Mouse (Mus musculus) forelimb bud, embryonic 11.5 days (tissue): Measurements from ENCODE around the gene Tmem209.

ENCODE experiments used
- DNase-seq: peaks from one replicate; pipeline ENCODE4 v3.0.0-alpha.2; 2012; ENCODE audit warnings: low read depth, low spot score

Gene Tmem209

DNA sequence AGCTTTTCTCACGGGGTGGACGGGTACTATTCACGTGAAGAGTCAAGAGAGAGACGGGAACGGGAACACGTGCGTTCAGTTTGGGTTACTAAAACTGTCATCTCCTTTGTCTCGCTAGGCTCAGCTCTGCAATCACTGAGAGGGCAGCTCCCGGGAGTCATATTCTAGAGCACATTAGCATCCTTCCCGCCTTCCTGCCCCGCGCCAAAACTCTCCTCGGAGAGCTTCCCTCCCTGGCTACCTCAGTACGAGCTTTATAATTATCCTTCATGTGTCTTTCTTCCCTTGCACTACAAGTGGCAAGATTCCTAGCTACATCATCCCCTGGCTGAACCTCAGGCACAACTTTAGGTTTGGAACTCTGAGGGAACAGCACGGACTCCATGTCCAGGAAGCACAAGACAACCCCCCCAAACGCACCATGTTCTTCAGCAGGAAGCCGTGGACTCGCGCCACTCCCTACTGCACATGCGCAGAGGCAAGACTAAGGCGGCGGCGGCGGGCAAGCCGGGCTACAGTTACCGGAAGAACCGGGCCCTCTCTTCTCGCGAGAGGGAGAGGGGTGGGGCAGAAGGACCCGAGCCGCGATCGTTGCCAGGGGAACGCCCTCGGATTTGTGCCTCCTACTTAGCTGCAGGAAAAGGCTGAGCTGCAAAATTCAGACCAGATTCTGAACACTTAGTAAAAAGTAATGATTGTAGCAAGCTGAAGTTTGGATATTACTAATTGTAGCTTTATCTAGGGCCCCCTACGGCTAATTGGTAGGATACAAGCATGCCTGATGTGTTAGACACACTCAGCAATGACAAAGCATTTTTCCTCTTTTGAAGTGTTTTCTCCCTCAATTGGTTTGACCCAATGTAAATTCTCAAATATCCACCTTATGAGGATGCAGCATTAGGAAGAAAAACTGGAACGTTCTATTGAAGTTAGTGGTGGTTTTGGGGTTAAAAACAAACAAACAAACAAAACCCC is at the start of gene Tmem209, which contains the start of gene Ssmem1:
Tmem209 (minus strand) TSS at position 519 of the 975 bp plus-strand sequence.
Ssmem1 (plus strand) TSS at position 585 of the 975 bp plus-strand sequence.
- DNase-seq = peak; percentile 98

DNA sequence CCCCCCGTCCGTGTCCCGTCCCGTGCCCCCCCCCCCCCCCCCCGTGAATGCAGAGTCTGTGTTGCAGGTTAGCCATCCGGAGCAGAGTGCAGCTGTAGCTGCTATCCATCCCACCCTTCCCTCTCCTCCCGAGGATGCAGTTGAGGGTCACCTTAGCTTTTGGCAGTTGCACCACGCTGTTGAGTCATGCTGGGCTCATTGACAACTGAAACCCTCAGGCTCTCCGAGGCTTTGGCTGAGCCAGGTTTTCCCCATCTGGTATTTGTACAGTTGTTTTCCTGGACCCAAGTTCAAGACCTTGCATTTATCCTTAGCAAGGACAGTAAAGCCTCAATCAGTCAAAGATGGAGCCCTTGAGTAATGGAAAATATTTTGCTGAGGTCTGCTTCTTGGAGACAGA is 46.5 kb upstream of the Tmem209 start:
- no peak for DNase-seq

DNA sequence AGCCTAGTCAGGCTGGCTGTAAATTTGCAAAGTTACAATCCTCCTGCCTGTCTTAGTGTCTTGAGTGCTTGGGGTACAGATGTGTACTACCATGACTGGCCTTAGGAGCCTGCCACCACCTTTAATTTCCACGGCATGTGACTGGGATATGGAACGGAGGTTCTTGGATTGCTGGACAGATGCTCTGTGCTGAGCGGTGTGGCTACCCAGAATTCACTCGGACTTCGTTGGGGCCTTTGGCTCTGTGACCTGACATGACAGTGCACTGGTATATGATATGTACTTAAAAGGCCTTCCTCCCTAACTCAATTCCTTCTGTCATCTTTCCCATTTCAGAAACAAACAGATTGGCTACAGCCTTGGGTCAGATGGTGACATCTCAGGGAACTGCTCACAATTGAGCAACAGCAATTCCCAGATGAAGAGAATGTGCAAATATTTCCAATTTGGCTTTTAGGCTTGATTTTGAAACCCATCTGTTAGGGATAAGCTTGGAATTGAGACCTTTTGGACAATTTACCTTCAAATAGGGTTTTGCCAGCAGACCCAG is 45.1 kb upstream of the Tmem209 start:
- no peak for DNase-seq

DNA sequence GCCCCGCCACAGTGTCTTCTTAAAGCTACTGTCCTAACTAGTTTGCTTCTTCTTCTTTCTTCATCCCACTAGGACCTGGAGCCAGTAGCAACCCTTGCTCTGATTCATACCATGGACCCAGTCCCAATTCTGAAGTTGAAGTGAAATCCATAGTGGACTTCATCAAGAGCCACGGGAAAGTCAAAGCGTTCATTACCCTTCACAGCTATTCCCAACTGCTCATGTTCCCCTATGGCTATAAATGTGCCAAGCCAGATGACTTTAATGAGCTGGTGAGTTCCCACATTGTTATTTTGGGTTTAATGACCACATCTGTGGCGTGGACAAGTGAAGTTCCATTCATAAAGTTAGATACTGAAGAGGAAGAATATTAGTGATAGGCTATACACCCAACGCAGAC is 44.5 kb upstream of the Tmem209 start:
- DNase-seq = peak; percentile 59

DNA sequence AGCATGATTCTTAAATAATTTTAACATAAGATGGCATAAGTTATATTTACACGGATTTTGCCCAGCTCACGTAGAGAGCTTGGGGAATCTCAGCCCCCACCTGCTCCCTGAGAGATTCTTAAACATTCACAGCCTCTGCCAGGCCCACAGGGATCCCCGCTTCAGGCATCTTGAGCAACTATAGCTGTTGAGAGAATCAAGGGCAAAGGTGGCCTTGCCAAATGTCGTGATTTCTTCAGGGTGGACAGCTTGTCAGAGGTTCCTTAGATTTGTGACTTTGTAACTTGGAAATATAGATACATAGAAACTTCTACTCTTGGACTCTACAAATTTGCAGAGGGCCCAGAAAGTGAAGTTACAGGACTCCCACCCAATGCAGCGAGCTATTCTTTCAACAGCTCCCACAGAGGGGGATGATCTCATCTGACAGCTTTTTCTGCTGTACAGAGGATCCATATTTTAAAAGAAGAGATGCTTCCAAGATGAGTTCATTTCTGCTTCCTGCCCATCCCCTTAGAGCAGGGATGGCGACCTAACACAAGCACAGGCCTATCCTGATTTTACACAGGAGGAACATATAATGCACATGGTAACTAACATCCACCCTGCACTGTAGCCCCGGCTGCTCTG is 43.9 kb upstream of the Tmem209 start:
- no peak for DNase-seq

DNA sequence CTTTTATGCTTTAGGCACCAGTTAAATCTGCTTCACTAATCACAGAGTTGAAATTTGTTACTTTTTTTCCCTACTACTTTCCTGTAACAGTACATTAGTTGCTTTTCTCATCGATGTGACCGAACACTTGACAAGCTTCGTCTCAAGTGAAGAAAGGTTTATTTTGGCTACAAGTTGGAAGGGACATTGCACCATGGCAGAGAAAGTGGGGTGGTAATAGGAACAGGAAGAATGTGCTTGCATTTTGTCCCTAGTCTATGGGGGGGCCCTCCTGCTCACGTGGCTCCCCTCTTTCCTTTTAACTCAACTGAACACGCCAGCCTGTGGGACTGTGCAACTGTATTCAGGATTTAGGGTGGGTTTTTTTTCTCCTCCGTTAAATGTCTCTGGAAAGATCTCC is 43.0 kb upstream of the Tmem209 start:
- no peak for DNase-seq

DNA sequence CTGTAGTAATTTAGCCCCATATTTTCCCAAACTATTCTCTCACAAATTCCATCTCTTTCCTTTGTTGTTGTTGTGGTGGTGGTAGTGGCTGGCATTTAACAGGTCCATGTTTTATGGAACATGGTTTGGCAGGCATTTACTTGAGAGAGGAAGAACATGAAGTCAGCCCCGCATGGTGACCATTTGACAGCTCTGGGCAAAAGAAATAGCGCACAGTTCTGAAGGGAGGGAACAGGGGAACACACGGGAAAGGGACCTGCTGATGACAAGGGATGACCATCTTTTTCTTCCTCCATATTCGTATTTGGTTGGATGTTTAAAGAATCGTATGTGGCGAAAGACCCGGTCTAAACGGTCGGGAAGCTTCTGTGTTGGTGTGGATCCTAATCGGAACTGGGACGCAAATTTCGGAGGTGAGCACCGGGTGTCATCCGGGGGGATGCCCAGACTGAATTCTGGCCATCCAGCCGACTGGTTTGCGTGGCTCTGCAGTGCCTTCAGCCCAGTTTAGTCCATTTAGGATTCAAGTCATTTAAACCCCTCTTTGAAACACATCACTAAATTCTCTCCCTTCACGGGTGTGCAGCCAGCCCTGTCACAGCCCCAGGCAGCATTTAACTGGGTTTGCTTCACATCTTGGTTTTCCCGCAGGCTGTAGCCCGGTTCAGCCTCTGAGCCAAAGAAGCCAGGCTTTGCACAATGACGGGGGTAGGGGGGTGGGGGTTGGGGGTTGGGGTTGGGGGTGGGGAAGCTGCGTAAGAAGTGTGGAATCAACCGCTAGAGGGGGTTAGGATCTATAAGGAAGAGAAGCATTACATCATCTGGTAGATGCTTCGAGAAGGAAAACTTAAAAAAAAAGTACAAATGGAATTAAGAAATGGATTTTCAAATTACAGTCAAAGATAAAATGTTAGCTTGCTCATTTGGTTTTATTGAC is 42.3 kb upstream of the Tmem209 start:
- peak; percentile 58 for DNase-seq

DNA sequence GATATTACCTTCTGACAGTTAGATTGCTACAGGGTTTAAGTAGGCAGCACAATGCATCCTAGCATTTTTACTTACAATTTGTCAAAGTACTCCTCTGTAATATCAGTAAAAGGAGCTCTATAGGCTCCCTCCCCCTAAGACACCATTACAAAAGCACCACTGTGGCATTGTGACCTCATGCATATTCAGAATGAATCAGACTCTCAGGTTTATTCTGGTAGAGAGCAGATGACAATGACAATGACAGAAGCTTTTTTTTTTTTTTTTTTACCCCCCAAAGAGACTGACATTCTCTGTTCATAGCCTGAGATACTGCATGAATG is 41.6 kb upstream of the Tmem209 start:
- no peak for DNase-seq

DNA sequence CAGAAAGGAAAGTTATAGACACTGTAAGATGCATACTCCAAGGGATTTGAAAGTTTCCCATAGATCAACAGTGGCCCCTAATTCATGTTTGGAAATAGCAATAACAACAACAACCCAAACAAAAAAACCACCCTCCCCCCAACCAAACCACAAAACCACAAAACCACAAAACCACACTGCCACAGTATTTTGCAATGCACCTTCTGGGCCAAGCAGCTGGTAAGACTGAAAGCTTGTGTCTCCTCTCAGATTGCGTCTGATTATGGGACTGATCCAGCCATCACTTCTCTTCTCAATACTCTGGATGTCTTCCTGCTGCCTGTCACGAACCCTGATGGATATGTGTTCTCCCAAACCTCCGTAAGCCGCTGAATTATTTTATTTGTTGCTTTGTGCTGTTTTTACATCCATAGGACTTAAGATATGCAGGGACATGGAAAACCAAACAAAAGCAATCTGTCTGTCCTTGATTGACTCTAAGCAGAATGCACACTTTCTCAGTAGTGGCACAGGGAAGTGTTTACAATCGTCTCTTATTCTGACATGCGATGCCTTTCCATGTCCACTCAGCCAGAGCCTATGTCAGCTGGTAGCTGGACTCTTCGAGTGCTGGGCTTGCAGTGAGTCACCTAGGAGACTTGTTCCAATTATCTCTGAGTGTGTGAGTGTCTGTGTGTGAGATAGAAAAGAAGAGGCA is 41.1 kb upstream of the Tmem209 start:
- DNase-seq = no peak

DNA sequence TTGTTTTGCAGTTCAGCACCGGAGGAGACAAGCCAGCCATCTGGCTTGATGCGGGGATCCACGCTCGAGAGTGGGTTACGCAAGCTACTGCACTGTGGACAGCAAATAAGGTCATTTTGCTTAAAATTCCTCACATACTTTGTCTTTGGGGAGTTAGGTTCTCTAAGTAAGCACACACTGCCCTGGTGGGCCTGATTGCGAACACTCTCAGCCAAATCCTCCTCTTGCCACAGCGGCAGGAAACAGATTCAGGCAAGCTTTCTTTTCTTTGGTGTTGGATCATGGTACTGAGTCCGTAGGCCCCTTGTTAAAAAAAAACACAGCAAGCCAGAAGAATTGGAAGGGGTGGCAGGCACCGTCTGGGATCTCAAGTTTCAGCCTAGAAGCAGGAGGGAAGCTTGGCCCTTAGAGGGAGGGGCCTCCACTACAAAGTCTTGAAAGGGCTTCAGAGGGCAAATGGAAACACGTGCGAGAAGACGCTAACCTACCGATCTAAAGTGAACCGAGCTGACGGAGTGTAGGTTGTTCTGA is 39.7 kb upstream of the Tmem209 start:
- peak; percentile 91 for DNase-seq

DNA sequence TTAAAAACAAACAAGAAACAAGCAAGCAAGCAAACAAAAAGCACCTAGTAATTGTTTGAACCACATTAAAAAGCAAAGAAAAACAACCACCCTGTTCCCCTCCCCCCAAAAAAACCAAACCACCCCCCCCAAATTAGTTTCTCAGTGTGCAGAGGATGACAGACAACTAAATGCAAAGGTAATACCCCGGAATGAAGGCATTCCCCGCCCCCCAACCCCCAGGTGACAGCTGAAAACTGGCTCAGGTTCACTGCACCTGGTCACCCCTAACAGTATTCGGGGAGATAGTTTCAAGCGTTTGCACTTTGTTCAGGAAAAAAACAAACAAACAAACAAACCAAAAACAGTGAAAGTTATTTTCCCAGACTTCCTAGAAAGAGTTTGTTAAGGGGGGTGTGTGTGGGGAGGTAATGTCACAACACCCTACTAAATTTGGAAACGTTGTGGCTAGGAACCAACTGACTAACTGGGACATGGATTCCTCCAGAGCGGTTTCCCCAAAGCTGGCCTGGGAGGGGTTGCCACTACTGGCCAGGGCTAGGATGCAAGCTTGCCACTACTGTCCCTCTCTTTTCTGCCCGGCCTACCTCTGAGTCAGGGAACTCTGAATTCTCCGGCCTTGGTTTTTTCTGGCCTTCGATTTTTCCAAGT is 38.2 kb upstream of the Tmem209 start:
- DNase-seq = no peak

DNA sequence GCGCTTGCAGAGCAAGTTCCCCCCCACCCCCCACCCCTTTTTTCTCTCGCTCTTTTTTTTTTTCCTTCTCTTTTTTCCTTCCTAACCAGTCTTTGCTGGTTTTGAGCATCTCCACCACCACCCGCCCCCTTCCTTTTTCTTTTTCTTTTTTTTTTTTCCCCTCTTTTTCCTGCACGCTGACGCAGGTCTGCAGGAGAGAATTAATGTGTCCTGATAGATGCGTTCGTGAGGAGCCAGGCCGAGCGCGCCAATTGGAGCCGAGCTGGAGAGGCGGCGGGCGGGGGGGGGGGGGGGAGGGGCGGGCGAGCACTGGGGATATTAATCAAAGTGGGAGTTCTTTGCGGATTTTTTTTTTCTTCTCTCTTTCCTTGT is 37.7 kb upstream of the Tmem209 start:
- DNase-seq = peak; percentile 66

DNA sequence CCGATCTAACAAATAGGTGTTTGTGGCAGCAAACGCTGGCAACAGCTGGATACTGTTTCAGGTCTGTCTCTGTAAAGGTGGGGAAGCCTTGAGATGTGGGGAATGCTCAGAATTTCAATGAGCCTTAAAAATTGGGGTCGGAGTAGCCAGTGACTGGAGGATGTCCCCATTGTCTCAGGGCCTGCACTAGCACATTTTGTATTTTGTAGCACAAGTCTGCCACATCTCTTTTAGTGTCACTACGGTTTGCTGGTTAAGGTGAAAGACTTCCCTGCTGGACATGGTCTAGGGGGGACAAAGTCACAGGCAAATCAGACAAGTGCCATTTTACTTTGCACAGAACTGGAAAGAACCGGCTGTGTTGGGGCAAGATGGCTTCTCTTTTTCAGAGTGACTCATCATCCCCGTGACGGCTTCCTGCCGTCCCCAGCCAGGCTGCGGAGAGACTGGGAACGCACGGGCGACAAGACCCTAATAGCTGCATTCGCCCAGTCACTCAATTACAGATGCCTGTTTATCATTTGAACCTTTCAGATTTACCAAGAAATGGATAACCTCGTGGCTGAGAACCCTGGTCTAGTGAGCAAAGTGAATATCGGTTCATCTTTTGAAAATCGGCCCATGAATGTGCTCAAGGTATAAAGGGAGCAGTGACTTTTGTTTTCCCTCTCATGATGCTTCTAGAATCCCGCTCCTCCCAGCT is 37.1 kb upstream of the Tmem209 start:
- peak; percentile 59 for DNase-seq

DNA sequence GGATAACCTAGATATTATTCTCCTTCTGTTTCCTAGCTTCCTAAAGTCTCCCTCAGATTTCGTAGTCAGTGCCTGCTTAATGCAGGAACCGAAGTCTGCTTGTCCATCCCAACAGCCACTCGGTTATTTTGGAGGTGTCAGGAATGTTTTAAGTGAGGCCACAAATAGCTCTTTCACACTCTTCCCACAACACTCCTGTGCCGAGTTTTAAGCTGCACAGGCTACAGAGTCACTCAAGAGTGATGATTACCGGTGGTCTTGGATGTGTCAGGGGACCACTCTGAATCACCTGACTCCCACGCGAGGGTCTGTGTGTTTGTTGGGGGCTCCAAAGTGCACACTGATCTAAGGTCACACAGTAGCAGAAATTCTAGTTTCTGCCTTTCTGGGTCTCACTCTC is 36.1 kb upstream of the Tmem209 start:
- no peak for DNase-seq

DNA sequence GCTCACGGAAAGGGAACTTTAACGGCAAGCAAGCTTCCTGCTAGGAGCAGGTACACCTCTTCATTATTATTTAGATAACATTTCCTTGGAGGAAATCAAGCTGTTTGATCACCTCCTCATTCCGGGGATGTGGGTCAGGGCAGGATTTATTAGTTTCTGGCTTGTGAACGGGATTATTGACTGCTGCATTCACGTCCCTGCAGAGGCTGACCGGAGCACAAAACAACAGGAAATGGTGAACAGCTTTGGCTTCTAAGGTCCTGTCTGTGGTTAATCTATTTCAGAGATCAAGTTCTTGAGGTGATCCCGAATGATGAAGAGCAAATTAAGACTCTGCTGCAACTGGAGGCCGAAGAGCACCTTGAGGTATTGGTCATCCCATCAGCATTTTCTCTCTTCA is 34.3 kb upstream of the Tmem209 start:
- DNase-seq = peak; percentile 82

DNA sequence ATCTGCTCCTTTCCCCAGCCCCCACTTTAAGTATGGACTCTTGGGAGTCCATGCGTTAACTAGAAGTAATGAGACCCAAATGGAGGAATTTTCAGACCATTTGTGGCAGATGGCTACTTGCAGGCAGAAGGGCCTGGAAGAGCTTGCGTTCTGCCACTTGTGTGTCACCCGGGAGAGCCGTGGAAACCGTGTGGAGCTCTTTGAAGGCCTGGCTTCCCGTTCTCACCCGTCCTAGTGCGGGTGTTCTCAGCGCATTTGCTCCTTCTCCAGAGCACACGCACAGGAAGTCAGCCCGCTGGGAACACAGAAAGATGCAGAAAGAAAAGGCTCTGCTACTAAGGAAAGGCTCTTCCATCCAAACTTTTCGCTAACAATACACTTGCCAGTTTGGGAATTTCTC is 33.5 kb upstream of the Tmem209 start:
- no peak for DNase-seq

DNA sequence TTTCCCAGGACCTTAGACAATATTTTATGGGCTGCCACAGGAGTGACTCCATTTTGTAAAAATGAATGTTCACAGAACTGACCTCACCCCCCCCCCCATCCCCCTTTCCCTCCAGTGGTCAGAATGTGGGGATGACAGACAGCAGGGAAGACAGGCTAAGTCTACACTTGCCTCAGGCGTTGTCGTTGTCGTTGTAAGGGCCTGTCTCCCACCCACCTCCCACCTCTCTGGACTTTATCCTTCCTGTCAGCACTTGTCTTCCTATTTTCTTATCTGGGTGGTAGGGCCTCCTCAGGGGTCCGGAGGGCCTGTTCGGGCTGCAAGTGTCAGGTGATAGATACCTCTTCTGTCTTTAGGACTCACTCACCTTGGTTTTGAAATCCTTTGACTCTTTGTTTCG is 32.7 kb upstream of the Tmem209 start:
- DNase-seq = no peak

DNA sequence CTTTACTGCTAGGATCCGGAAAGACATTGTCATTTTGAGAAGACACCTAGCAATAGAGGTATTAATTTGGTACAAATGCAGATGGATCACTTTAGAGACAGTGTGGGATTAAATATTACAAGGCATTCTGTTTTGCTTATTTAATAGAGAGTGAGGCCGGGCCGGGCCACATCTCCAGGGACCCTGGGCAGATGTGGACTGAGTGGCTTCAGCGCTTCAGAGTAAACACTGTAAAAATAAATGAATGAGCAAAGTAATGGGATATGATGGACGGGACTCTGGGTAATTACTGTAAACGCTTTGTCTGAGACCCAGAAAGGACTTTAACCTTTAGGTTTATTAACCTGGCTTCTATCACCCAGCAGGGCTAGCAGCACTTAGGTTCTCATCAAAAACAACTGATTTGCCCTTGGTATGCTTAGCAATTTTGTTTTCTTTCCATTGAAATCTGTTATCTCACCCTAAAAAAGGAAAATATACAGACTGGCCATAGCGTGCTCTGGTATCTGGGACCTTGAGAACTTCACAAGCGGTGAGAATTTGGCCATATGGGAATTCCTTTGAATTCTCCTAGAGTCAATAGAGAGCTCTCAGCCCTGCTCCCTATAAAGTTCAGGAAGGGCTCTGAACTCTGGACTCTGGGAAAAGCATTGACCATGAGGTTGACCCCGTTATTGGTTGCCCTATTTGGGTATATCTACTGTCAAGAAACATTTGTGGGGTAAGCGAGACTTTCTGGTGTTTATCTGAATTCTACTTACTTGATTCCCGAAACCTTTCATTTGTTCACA is 31.6 kb upstream of the Tmem209 start, which contains the start of gene Cpa2:
Cpa2 (plus strand) TSS at position 574 of the 791 bp plus-strand sequence.
- DNase-seq = no peak

DNA sequence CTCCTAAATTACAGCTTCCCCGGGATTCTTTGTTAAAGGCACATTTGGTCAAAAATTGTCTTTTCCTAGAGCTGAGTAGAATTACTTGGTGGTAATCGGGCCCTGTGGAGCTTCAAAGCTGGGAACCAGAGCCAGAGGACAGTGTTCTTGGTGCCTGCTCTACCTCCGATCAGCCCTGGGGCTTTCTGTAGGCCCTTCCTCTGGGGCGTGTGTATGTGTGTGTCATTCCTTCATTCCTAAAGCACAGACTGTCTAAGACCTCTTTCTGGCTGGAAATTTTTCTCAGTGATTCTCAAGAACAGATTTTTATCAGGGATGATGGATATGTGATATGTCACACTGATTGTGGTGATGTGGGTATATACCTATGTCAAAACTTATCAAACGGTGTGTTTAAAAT is 29.2 kb upstream of the Tmem209 start:
- no peak for DNase-seq
